Mouse (Mus musculus) testis, adult 2 months (tissue): Measurements from ENCODE around the gene Cpsf7.

Source experiments
- CTCF ChIP-seq: fragments of 200-500 bp; IDR thresholded peaks from 2 replicates; pipeline ENCODE4 v1.5.1; 2012; ENCODE audit warnings: low read depth, mild to moderate bottlenecking, inconsistent platforms, low read length, moderate library complexity; ENCODE audit not compliant: control insufficient read depth, insufficient read depth, insufficient replicate concordance
- POLR2A ChIP-seq: fragments of 200-500 bp; IDR thresholded peaks from 2 replicates; pipeline ENCODE4 v1.6.1; 2012; ENCODE audit warnings: low read depth, mild to moderate bottlenecking, inconsistent platforms, low read length, moderate library complexity; ENCODE audit not compliant: control insufficient read depth

- no peak for TF ChIP-seq CTCF
- no peak for TF ChIP-seq POLR2A
Measured at GRCm38 (mm10) chr19:10562351-10562750, 37.3 kb downstream of the Cpsf7 start.
